Mouse (Mus musculus): ENCODE data around the gene Spsb2. TPM values are rescaled to one million over a fixed set of nuclear protein-coding genes. Genes with fewer than 3 reads are reported as not detected.
"Not testable (repeated sequence)": the region's sequence is repeated elsewhere in the genome, so short reads cannot be mapped to it uniquely, and the experiment has no call there.

The Spsb2 gene
- polyA plus RNA-seq, 1 experiment from 2014 or later, result 5.5 TPM

- WGBS, result 3% methylated on average over 34 of the region's 34 CpGs
- Histone ChIP-seq H3K4me1 (ENCODE audit: control insufficient read depth, insufficient read depth, low read length) (0 out of 2 replicates have a peak, but pooled peaks cover 7% of the 10 kb centered on the region), H3K36me3 (ENCODE audit: control insufficient read depth, insufficient read depth, low read length) (no peaks in the 10 kb centered on the region), H3K9ac (ENCODE audit: low read length) (peak overlapping the region; percentile 58), H3K4me3 (ENCODE audit: low read depth, low read length) (peak overlapping the region; percentile 39), H3K4me2 (ENCODE audit: low read depth, severe bottlenecking) (peak overlapping the region; percentile 75), H3K9me3 (ENCODE audit: control insufficient read depth, low read length) (no peaks in the 10 kb centered on the region), H3K27ac (replicated peaks; ENCODE audit: low read depth, low read length) (peak overlapping the region; percentile 88), H3K27me3 (ENCODE audit: control insufficient read depth, insufficient read depth, low read length) (no peaks in the 10 kb centered on the region)
- peak; percentile 93 for DNase-seq (ENCODE audit: low spot score)
- peak; percentile 71 for ATAC-seq (ENCODE audit: insufficient number of reproducible peaks, low FRiP score, low TSS enrichment, low read depth)
Measured at GRCm38 (mm10) chr6:124805341-124806321, 2.8 kb upstream of the Spsb2 start.

- Histone ChIP-seq H3K27me3 (ENCODE audit: control insufficient read depth, insufficient read depth, low read length) (no peaks in the 10 kb centered on the region), H3K36me3 (ENCODE audit: control insufficient read depth, insufficient read depth, low read length) (peaks cover 2% of the 10 kb centered on the region; the same call in 1 of the 2 replicates), H3K4me1 (ENCODE audit: control insufficient read depth, insufficient read depth, low read length) (0 out of 2 replicates have a peak, but pooled peaks cover 7% of the 10 kb centered on the region), H3K4me2 (ENCODE audit: low read depth, severe bottlenecking) (peak overlapping the region; percentile 75; the same call in 1 of the 2 replicates), H3K27ac (replicated peaks; ENCODE audit: low read depth, low read length) (peak overlapping the region; percentile 58; the same call in 1 of the 2 replicates), H3K9ac (ENCODE audit: low read length) (no peak overlapping the region; the same call in 1 of the 2 replicates), H3K4me3 (ENCODE audit: low read depth, low read length) (no peak overlapping the region), H3K9me3 (ENCODE audit: control insufficient read depth, low read length) (no peaks in the 10 kb centered on the region)
- WGBS, result 74% methylated on average over 7 of the region's 7 CpGs
- ATAC-seq (ENCODE audit: insufficient number of reproducible peaks, low FRiP score, low TSS enrichment, low read depth), result no peak
- DNase-seq (ENCODE audit: low spot score), result no peak
Measured at GRCm38 (mm10) chr6:124806446-124807140, 1.9 kb upstream of the Spsb2 start.

GRCm38 (mm10) chr6:124807366-124807765 is 1.1 kb upstream of the Spsb2 start:
- no peak overlapping the region for H3K9ac ChIP-seq (ENCODE audit: low read length)
- no peaks in the 10 kb centered on the region for H3K27me3 ChIP-seq (ENCODE audit: control insufficient read depth, insufficient read depth, low read length)
- H3K4me2 ChIP-seq (ENCODE audit: low read depth, severe bottlenecking), result no peak overlapping the region
- ATAC-seq (ENCODE audit: insufficient number of reproducible peaks, low FRiP score, low TSS enrichment, low read depth) (no peak), DNase-seq (ENCODE audit: low spot score) (no peak)
- H3K4me3 ChIP-seq (ENCODE audit: low read depth, low read length), result no peak overlapping the region
- peaks cover 7% of the 10 kb centered on the region; the same call in 1 of the 2 replicates for H3K36me3 ChIP-seq (ENCODE audit: control insufficient read depth, insufficient read depth, low read length)
- peaks cover 11% of the 10 kb centered on the region; the same call in 1 of the 2 replicates for H3K4me1 ChIP-seq (ENCODE audit: control insufficient read depth, insufficient read depth, low read length)
- H3K27ac ChIP-seq (replicated peaks; ENCODE audit: low read depth, low read length), result no peak overlapping the region
- WGBS, result 89% methylated on average over 4 of the region's 4 CpGs
- no peaks in the 10 kb centered on the region for H3K9me3 ChIP-seq (ENCODE audit: control insufficient read depth, low read length)

GRCm38 (mm10) chr6:124807986-124808357 is 489 bp upstream of the Spsb2 start:
- no peak for ATAC-seq (ENCODE audit: insufficient number of reproducible peaks, low FRiP score, low TSS enrichment, low read depth)
- H3K4me1 ChIP-seq (ENCODE audit: control insufficient read depth, insufficient read depth, low read length), result peaks cover 12% of the 10 kb centered on the region; the same call in 1 of the 2 replicates
- no peak for DNase-seq (ENCODE audit: low spot score)
- H3K27me3 ChIP-seq (ENCODE audit: control insufficient read depth, insufficient read depth, low read length), result no peaks in the 10 kb centered on the region
- H3K9ac ChIP-seq (ENCODE audit: low read length), result no peak overlapping the region
- H3K4me3 ChIP-seq (ENCODE audit: low read depth, low read length), result peak overlapping the region; percentile 56
- peaks cover 9% of the 10 kb centered on the region; the same call in 1 of the 2 replicates for H3K36me3 ChIP-seq (ENCODE audit: control insufficient read depth, insufficient read depth, low read length)
- peak overlapping the region; percentile 95; the same call in 1 of the 2 replicates for H3K4me2 ChIP-seq (ENCODE audit: low read depth, severe bottlenecking)
- H3K9me3 ChIP-seq (ENCODE audit: control insufficient read depth, low read length), result no peaks in the 10 kb centered on the region
- 85% methylated on average over 6 of the region's 6 CpGs for WGBS
- no peak overlapping the region for H3K27ac ChIP-seq (replicated peaks; ENCODE audit: low read depth, low read length)

GRCm38 (mm10) chr6:124809052-124809774 is 752 bp downstream of the Spsb2 start:
- H3K4me1 ChIP-seq (ENCODE audit: control insufficient read depth, insufficient read depth, low read length), result peaks cover 16% of the 10 kb centered on the region; the same call in 1 of the 2 replicates
- peak overlapping the region; percentile 56 for H3K4me3 ChIP-seq (ENCODE audit: low read depth, low read length)
- H3K4me2 ChIP-seq (ENCODE audit: low read depth, severe bottlenecking), result peak overlapping the region; percentile 95
- DNase-seq (ENCODE audit: low spot score) (peak; percentile 90), ATAC-seq (ENCODE audit: insufficient number of reproducible peaks, low FRiP score, low TSS enrichment, low read depth) (peak; percentile 14; the same call in 1 of the 2 replicates)
- under 1% methylated on average over 35 of the region's 35 CpGs for WGBS
- peak overlapping the region; percentile 64 for H3K9ac ChIP-seq (ENCODE audit: low read length)
- peak overlapping the region; percentile 80 for H3K27ac ChIP-seq (replicated peaks; ENCODE audit: low read depth, low read length)
- no peaks in the 10 kb centered on the region for H3K9me3 ChIP-seq (ENCODE audit: control insufficient read depth, low read length)
- peaks cover 9% of the 10 kb centered on the region; the same call in 1 of the 2 replicates for H3K36me3 ChIP-seq (ENCODE audit: control insufficient read depth, insufficient read depth, low read length)
- H3K27me3 ChIP-seq (ENCODE audit: control insufficient read depth, insufficient read depth, low read length), result no peaks in the 10 kb centered on the region

- Histone ChIP-seq H3K36me3 (ENCODE audit: control insufficient read depth, insufficient read depth, low read length) (peaks cover 9% of the 10 kb centered on the region; the same call in 1 of the 2 replicates), H3K4me1 (ENCODE audit: control insufficient read depth, insufficient read depth, low read length) (peaks cover 19% of the 10 kb centered on the region; the same call in 1 of the 2 replicates), H3K4me2 (ENCODE audit: low read depth, severe bottlenecking) (peak overlapping the region; percentile 95), H3K27me3 (ENCODE audit: control insufficient read depth, insufficient read depth, low read length) (no peaks in the 10 kb centered on the region), H3K9ac (ENCODE audit: low read length) (peak overlapping the region; percentile 64), H3K27ac (replicated peaks; ENCODE audit: low read depth, low read length) (peak overlapping the region; percentile 80; the same call in 1 of the 2 replicates), H3K9me3 (ENCODE audit: control insufficient read depth, low read length) (no peaks in the 10 kb centered on the region), H3K4me3 (ENCODE audit: low read depth, low read length) (peak overlapping the region; percentile 56)
- WGBS, result 50% methylated on average over 14 of the region's 14 CpGs
- ATAC-seq (ENCODE audit: insufficient number of reproducible peaks, low FRiP score, low TSS enrichment, low read depth) (no peak), DNase-seq (ENCODE audit: low spot score) (no peak)
Measured at GRCm38 (mm10) chr6:124809775-124810538, 1.5 kb downstream of the Spsb2 start.

- H3K4me3 ChIP-seq (ENCODE audit: low read depth, low read length); H3K27ac ChIP-seq (replicated peaks; ENCODE audit: low read depth, low read length); ATAC-seq (ENCODE audit: insufficient number of reproducible peaks, low FRiP score, low TSS enrichment, low read depth); H3K9ac ChIP-seq (ENCODE audit: low read length); DNase-seq (ENCODE audit: low spot score); H3K9me3 ChIP-seq (ENCODE audit: control insufficient read depth, low read length); H3K27me3 ChIP-seq (ENCODE audit: control insufficient read depth, insufficient read depth, low read length); H3K36me3 ChIP-seq (ENCODE audit: control insufficient read depth, insufficient read depth, low read length); H3K4me2 ChIP-seq (ENCODE audit: low read depth, severe bottlenecking): not testable (repeated sequence)
- 87% methylated on average over 11 of the region's 11 CpGs for WGBS
- peaks cover 19% of the 10 kb centered on the region; the same call in 1 of the 2 replicates for H3K4me1 ChIP-seq (ENCODE audit: control insufficient read depth, insufficient read depth, low read length)
Measured at GRCm38 (mm10) chr6:124810566-124811402, 2.3 kb downstream of the Spsb2 start.

All from limb, embryonic 11.5 days (tissue).